ENCODE assay signal across 14 mouse cellular contexts in genomic region chr7:132261885-132262284, GRCm38 (mm10). TPM values are rescaled to one million over a fixed set of nuclear protein-coding genes. Genes with fewer than 3 reads are reported as not detected.
DNase-seq lines count a peak whose midpoint lies in the region; ATAC-seq and TF ChIP-seq lines count a peak whose summit lies in the region.
"Had no signal": no experiment of that assay in that cellular context is flagged by ENCODE, and none has a peak within 500 bp of the region (broad histone marks: within the 10 kb centered on the region; RNA-seq: fewer than 3 reads in every experiment).

No protein-coding gene starts in this region.

- ATAC-seq in hindbrain, postnatal 0 days: no peak
- no peak; the same call in 1 of the 2 replicates for ATAC-seq in midbrain, embryonic 13.5 days
- ATAC-seq: forebrain, embryonic 15.5 days had no signal

- DNase-seq in lung, postnatal 36 days: peak; percentile 24
- no peak for DNase-seq in lung, postnatal 25 days (ENCODE audit: low spot score)
- DNase-seq in embryonic facial prominence, embryonic 10.5 days (ENCODE audit: low spot score): no peak
- DNase-seq in hindbrain, postnatal 0 days (ENCODE audit: low spot score): no peak
- DNase-seq in urinary bladder, postnatal 36 days (ENCODE audit: low spot score in 2 of 2): no peak
- DNase-seq in left cerebral cortex, adult 8-10 months (ENCODE audit: low spot score in 2 of 2): no peak
- DNase-seq: adrenal gland, postnatal 25 days; cerebellum, adult 11-12 months; gastrocnemius, postnatal 14 days; kidney, adult 2 months; right cerebral cortex, postnatal 4 days had no signal

- H3K27ac ChIP-seq in embryonic facial prominence, embryonic 10.5 days (replicated peaks): peak overlapping the region; percentile 24; the same call in 1 of the 2 replicates
- peak overlapping the region; percentile 68; the same call in 1 of the 2 replicates for H3K27ac ChIP-seq in hindbrain, postnatal 0 days
- peak overlapping the region; percentile 82 for H3K27ac ChIP-seq in midbrain, embryonic 13.5 days

- no peak overlapping the region for H3K4me3 ChIP-seq in embryonic facial prominence, embryonic 10.5 days
- H3K4me3 ChIP-seq in hindbrain, postnatal 0 days (ENCODE audit: low read length): no peak overlapping the region
- H3K4me3 ChIP-seq in midbrain, embryonic 13.5 days (replicated peaks): no peak overlapping the region
- H3K4me3 ChIP-seq: forebrain, embryonic 15.5 days; megakaryocyte, embryonic 14.5 days had no signal

- no peak overlapping the region for H3K9ac ChIP-seq in hindbrain, postnatal 0 days (replicated peaks; ENCODE audit: low read length)
- H3K9ac ChIP-seq in midbrain, embryonic 13.5 days (replicated peaks): no peak overlapping the region
- H3K9ac ChIP-seq: forebrain, embryonic 15.5 days had no signal

- no peaks in the 10 kb centered on the region for H3K9me3 ChIP-seq in embryonic facial prominence, embryonic 10.5 days
- H3K9me3 ChIP-seq in hindbrain, postnatal 0 days (ENCODE audit: low read length): no peaks in the 10 kb centered on the region
- no peaks in the 10 kb centered on the region for H3K9me3 ChIP-seq in midbrain, embryonic 13.5 days
- H3K9me3 ChIP-seq: forebrain, embryonic 15.5 days; megakaryocyte, embryonic 14.5 days had no signal

- peaks cover 45% of the 10 kb centered on the region for H3K4me1 ChIP-seq in embryonic facial prominence, embryonic 10.5 days
- peaks cover 4% of the 10 kb centered on the region; the same call in 1 of the 2 replicates for H3K4me1 ChIP-seq in hindbrain, postnatal 0 days (ENCODE audit: insufficient read depth, low read length)
- H3K4me1 ChIP-seq in midbrain, embryonic 13.5 days (replicated peaks): peaks cover 76% of the 10 kb centered on the region
- H3K4me1 ChIP-seq: megakaryocyte, embryonic 14.5 days had no signal

- no peak for TF ChIP-seq CTCF in hindbrain, postnatal 0 days (IDR thresholded peaks at IDR 0.05; ENCODE audit: low read depth)

- no peaks in the 10 kb centered on the region for H3K27me3 ChIP-seq in embryonic facial prominence, embryonic 10.5 days (replicated peaks; ENCODE audit: low read depth, poor library complexity, severe bottlenecking)
- no peaks in the 10 kb centered on the region for H3K27me3 ChIP-seq in hindbrain, postnatal 0 days (ENCODE audit: insufficient read depth, low read length)
- no peaks in the 10 kb centered on the region for H3K27me3 ChIP-seq in midbrain, embryonic 13.5 days
- H3K27me3 ChIP-seq: forebrain, embryonic 15.5 days had no signal

- no peak overlapping the region for H3K4me2 ChIP-seq in hindbrain, postnatal 0 days (ENCODE audit: low read depth, low read length)
- H3K4me2 ChIP-seq in midbrain, embryonic 13.5 days (replicated peaks): no peak overlapping the region
- H3K4me2 ChIP-seq: forebrain, embryonic 15.5 days had no signal

- 72% methylated on average over 3 of the region's 3 CpGs for WGBS in embryonic facial prominence, embryonic 10.5 days
- 32% methylated on average over 3 of the region's 3 CpGs for WGBS in hindbrain, postnatal 0 days
- 43% methylated on average over 3 of the region's 3 CpGs for WGBS in midbrain, embryonic 13.5 days

- peaks cover 38% of the 10 kb centered on the region for H3K36me3 ChIP-seq in embryonic facial prominence, embryonic 10.5 days (replicated peaks)
- no peaks in the 10 kb centered on the region for H3K36me3 ChIP-seq in hindbrain, postnatal 0 days (ENCODE audit: insufficient read depth, low read length)
- peaks cover 16% of the 10 kb centered on the region for H3K36me3 ChIP-seq in midbrain, embryonic 13.5 days
- H3K36me3 ChIP-seq: forebrain, embryonic 15.5 days had no signal

RNA-seq across cellular contexts. Expression of gene Chst15, which starts 55.1 kb away (rescaled TPM):
- 11.8 and 12.7 TPM in 2 replicates for polyA plus RNA-seq in embryonic facial prominence, embryonic 10.5 days (2016; fragmentation: Nextera tagmentation; extraction: Ambion mirVana)
- 32.6 and 34.1 TPM in 2 replicates for total RNA-seq in hindbrain, postnatal 0 days (2014; rRNA removed)
- polyA plus RNA-seq in hindbrain, postnatal 0 days (2015; fragmentation: Nextera tagmentation; extraction: Ambion mirVana): 16.2 and 16.7 TPM in 2 replicates
- polyA plus RNA-seq in midbrain, embryonic 13.5 days (2015; fragmentation: Nextera tagmentation; extraction: Ambion mirVana): 17.9 and 18.6 TPM in 2 replicates
- total RNA-seq in left cerebral cortex, adult 8-10 months (2022): 10 to 100 TPM; 46.3 to 57.0 (median 52.6) TPM

Comparison
In these comparisons a context has a peak if more than half of its experiments do, and no peak if none do; other contexts are left out.
1. H3K27ac ChIP-seq: peak in every context shown above with its lines; median percentile 82 in midbrain, embryonic 13.5 days; 68 in hindbrain, postnatal 0 days; 24 in embryonic facial prominence, embryonic 10.5 days.